Mouse (Mus musculus) skeletal muscle tissue, adult 2 months (tissue): ENCODE measurements around the gene Gaa.

Experiments
- DNase-seq: peaks from one replicate; pipeline ENCODE4 v3.0.0-alpha.2; 2012; ENCODE audit warnings: low read depth, low spot score

Gene Gaa

GRCm38 (mm10) chr11:119300986-119301385, 33.3 kb downstream of the Gaa start:
- no peak for DNase-seq

DNA sequence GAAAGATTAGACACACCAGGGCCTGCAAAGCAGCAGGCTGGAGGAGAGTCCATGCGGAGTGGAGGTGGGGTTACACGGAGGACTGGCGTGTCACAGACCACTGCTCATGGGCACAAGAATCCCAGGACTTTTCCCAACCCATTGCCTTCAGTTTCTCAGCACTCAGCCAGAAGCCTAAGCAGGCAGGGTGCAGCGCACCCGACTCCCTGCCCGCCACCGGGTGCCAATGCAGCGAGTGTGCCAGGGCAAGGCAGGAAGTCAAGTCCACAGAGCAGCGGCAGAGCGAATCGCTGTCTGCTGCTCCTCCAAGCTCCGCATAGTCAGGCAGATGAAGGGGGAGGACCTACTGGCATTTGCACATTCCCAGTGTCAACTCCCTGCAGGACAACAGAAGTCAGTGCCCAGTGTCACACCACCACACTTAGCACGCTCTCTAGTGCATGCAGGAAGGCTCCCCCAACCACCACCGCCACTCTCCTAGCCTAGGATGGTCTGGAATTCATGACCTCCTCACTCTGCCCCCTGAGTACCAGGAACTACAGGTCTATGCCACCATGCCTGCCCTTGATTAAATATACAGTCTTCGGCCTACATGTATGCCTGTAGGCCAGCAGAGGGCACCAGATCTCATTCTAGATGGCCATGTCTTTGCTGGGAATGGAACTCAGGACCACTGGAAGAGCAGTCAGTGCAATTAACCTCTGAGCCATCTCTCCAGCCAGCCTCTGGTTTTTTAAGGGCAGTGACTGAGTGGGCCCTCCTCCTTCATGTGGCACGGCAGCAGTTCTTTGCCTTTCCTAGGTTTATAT, 37.4 kb downstream of the Gaa start:
- peak; percentile 44 for DNase-seq

GRCm38 (mm10) chr11:119306762-119307657, 39.3 kb downstream of the Gaa start:
- no peak for DNase-seq

DNA sequence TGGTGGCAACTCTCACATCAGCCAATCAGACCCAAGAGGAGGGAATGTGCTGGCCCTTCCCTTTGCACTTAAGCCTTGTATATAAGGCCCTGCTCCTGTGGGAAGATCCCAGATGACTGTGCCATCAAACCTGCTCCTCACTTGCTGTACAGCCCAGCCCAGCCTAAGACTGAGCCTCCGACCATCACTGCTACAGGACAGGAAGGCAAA, 39.9 kb downstream of the Gaa start, which contains the start of gene Card14:
TSS of gene Card14 (plus strand) at position 111 of the 210 bp plus-strand sequence.
- no peak for DNase-seq

- DNase-seq = no peak
These were observed 40.2 kb downstream of the Gaa start for GRCm38 (mm10) chr11:119307916-119308315.

- DNase-seq = no peak
These were observed 42.9 kb downstream of the Gaa start for GRCm38 (mm10) chr11:119310621-119311020.

GRCm38 (mm10) chr11:119314252-119314936, 46.7 kb downstream of the Gaa start:
- no peak for DNase-seq

GRCm38 (mm10) chr11:119316720-119317119, 49.0 kb downstream of the Gaa start:
- DNase-seq = peak; percentile 78

- DNase-seq = no peak
These were observed 54.8 kb downstream of the Gaa start for GRCm38 (mm10) chr11:119322521-119322920.

- DNase-seq = no peak
These were observed 57.4 kb downstream of the Gaa start for GRCm38 (mm10) chr11:119325068-119325467.

DNA sequence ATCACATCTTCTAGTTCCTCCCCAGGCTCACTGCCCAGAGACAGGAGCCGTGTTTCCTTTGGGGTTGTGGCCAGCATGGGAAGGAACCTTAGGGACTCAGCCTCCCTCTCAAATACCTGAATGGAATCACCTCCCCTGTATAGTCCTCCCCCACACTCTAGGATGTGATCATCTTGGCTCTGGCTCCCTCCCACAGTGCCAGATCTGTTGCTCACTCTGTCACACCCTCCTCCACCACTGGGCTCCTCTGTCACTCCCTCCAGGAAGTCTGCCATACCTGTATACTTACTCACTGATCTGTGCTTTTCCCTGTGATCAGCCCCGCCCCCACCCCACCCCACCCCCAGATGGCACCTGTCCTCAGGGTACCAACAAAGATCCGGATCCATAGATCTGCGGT, 62.9 kb downstream of the Gaa start:
- no peak for DNase-seq

DNA sequence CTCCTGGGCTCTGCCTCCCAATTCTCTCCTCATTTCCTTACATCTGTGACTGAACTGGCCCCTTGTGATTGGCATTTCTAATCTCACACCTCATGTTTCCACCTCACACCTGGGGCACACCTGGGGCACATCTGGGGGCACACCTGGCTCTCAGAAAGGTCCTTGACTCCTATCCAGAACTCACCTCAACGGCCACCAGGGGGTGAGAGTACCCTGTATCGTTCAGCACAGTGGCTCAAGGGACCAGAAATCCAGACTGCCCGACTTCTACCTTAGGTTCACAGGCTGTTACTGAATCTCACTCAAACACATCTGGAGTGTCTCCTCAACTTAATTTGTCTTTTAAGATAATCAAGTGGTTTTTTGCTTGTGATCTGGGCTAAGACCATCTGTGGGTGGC, 64.3 kb downstream of the Gaa start:
- no peak for DNase-seq
